Mouse (Mus musculus) CH12.LX (cell line): ENCODE measurements around the gene Spata31d1b.

Source experiments
- CHD2 ChIP-seq: IDR thresholded peaks from 2 replicates; pipeline ENCODE4 v1.6.1; 2011; ENCODE audit warnings: low read length, improper control_type of control experiment
- CTCF ChIP-seq, 2 experiments: IDR thresholded peaks in 1 of 2; conservative IDR thresholded peaks in 1 of 2; 2 replicates each; pipeline ENCODE4 v1.5.1; 2011 to 2012; ENCODE audit warnings: low read depth in 2 of 2, low read length in 2 of 2, improper control_type of control experiment in 1 of 2, inconsistent platforms in 1 of 2, mild to moderate bottlenecking in 1 of 2, moderate library complexity in 1 of 2
- E2F4 ChIP-seq: IDR thresholded peaks from 2 replicates; pipeline ENCODE4 v1.6.1; 2011; ENCODE audit warnings: low read depth, low read length, improper control_type of control experiment; ENCODE audit not compliant: insufficient replicate concordance
- ETS1 ChIP-seq: conservative IDR thresholded peaks from 2 replicates; pipeline ENCODE4 v1.6.1; 2012; ENCODE audit warnings: low read depth, mild to moderate bottlenecking, inconsistent platforms, low read length, improper control_type of control experiment, moderate library complexity
- JUN ChIP-seq: IDR thresholded peaks from 2 replicates; pipeline ENCODE4 v1.6.1; 2011; ENCODE audit warnings: low read depth, mild to moderate bottlenecking, low read length, improper control_type of control experiment, moderate library complexity; ENCODE audit not compliant: insufficient read depth
- MYC ChIP-seq: IDR thresholded peaks from 2 replicates; pipeline ENCODE4 v1.6.1; 2011; ENCODE audit warnings: low read depth, mild to moderate bottlenecking, improper control_type of control experiment, low read length
- POLR2A ChIP-seq: IDR thresholded peaks from 2 replicates; pipeline ENCODE4 v1.6.1; 2011; ENCODE audit warnings: low read depth, mild to moderate bottlenecking, improper control_type of control experiment, low read length
- RCOR1 ChIP-seq: conservative IDR thresholded peaks from 2 replicates; pipeline ENCODE4 v1.6.1; 2012; ENCODE audit warnings: low read depth, mild to moderate bottlenecking, inconsistent platforms, low read length, improper control_type of control experiment
- SIN3A ChIP-seq: IDR thresholded peaks from 2 replicates; pipeline ENCODE4 v1.6.1; 2012; ENCODE audit warnings: low read length, improper control_type of control experiment, inconsistent platforms

DNA sequence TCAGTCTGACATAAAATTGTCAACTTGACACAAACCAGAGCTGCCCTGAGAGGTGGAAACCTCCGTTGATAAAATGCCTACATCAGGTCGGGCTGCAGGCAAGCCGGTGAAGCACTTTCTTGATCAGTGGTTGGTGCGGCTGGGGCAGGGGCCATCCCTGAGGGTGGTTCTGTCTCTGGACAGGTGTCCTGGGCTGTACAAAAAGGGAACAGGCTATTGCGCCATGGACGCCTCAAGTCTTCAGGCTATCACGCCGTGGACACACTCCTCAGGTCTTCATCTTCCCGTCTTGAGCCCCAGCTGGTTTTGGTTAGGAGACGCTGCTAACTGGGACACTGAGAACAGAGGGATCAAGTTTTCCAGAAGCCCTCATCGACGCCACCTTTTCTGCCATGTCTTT, 38.2 kb downstream of the Spata31d1b start:
- TF ChIP-seq RCOR1 = no peak
- no peak for TF ChIP-seq JUN
- no peak for TF ChIP-seq CTCF (conservative IDR thresholded peaks at IDR 0.05 in 1 of 2, IDR thresholded peaks at IDR 0.05 in 1 of 2; ENCODE audit: low read depth in 2 of 2, low read length in 2 of 2)
- TF ChIP-seq SIN3A = no peak
- no peak for TF ChIP-seq POLR2A
- TF ChIP-seq CHD2 = no peak
- TF ChIP-seq E2F4 = no peak
- no peak for TF ChIP-seq ETS1
- TF ChIP-seq MYC = no peak
